Comparison of ENCODE assay signal across 29 mouse cellular contexts in the genomic region with DNA sequence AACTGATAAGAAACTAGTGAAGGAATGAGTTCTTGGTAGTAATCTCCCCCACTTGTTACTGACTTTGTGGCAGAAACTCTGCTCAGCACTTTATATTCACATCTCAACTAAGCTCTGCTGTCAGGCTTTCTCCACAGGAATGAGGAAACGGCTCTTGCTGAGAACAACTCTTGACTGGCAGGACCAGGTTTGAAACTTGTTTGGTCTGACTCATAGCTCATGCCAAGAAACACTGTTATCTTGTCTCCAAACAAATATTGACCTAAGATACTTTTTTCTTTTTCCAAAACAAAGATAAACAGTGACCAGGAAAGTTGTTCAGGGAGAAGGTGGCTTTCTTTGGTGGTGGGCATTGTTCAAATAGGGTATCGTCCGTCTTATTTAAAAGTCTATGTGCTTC. TPM values are rescaled to one million over a fixed set of nuclear protein-coding genes. Genes with fewer than 3 reads are reported as not detected.
DNase-seq lines count a peak whose midpoint lies in the region; ATAC-seq and TF ChIP-seq lines count a peak whose summit lies in the region.
"Had no signal": no experiment of that assay in that cellular context is flagged by ENCODE, and none has a peak within 500 bp of the region (broad histone marks: within the 10 kb centered on the region; RNA-seq: fewer than 3 reads in every experiment).

No protein-coding gene starts in this region.

- no peak for ATAC-seq in embryonic facial prominence, embryonic 14.5 days (ENCODE audit: low read depth)
- peak; percentile 87 for ATAC-seq in stomach, embryonic 15.5 days (ENCODE audit: insufficient read depth, low FRiP score, low read depth)
- no peak for ATAC-seq in forebrain, postnatal 0 days
- ATAC-seq: forebrain, embryonic 15.5 days; hindbrain, postnatal 0 days; Patski had no signal

- 89% methylated on average over 3 of the region's 3 CpGs for WGBS in embryonic facial prominence, embryonic 14.5 days
- 86% methylated on average over 3 of the region's 3 CpGs for WGBS in embryonic facial prominence, embryonic 10.5 days
- 59% methylated on average over 3 of the region's 3 CpGs for WGBS in lung, adult 2 months
- 69% methylated on average over 3 of the region's 3 CpGs for WGBS in stomach, embryonic 15.5 days
- WGBS in forebrain, postnatal 0 days = 85% methylated on average over 3 of the region's 3 CpGs

- no peaks in the 10 kb centered on the region for H3K4me1 ChIP-seq in embryonic facial prominence, embryonic 14.5 days (ENCODE audit: control insufficient read depth, insufficient read depth, low read length)
- H3K4me1 ChIP-seq in embryonic facial prominence, embryonic 10.5 days = no peaks in the 10 kb centered on the region
- no peaks in the 10 kb centered on the region for H3K4me1 ChIP-seq in lung, adult 2 months (ENCODE audit: control insufficient read depth, insufficient read depth, low read length)
- peaks cover 8% of the 10 kb centered on the region; the same call in 1 of the 2 replicates for H3K4me1 ChIP-seq in stomach, embryonic 15.5 days
- H3K4me1 ChIP-seq in forebrain, postnatal 0 days (ENCODE audit: insufficient read depth) = no peaks in the 10 kb centered on the region
- H3K4me1 ChIP-seq: embryonic facial prominence, embryonic 12.5 days; heart, embryonic 12.5 days; heart, embryonic 15.5 days had no signal

- H3K4me2 ChIP-seq in embryonic facial prominence, embryonic 14.5 days (ENCODE audit: low read depth, low read length) = no peak overlapping the region
- no peak overlapping the region for H3K4me2 ChIP-seq in stomach, embryonic 15.5 days
- H3K4me2 ChIP-seq in forebrain, postnatal 0 days (ENCODE audit: low read depth) = no peak overlapping the region
- H3K4me2 ChIP-seq: embryonic facial prominence, embryonic 12.5 days; forebrain, embryonic 12.5 days; forebrain, embryonic 15.5 days; heart, embryonic 12.5 days; heart, embryonic 15.5 days; hindbrain, embryonic 14.5 days had no signal

- intact Hi-C loops in heart, postnatal 25 days (cut with DNase I) = loop anchor here (5.0 kb wide), 1 partner anchor 42 kb away; a partner anchor contains a TSS

- TF ChIP-seq POLR2A in lung, adult 2 months (IDR thresholded peaks at IDR 0.05; ENCODE audit: borderline replicate concordance, extremely low read depth, low read depth, low read length) = no peak

- no peak overlapping the region for H3K27ac ChIP-seq in embryonic facial prominence, embryonic 14.5 days (replicated peaks; ENCODE audit: low read depth, low read length)
- no peak overlapping the region for H3K27ac ChIP-seq in embryonic facial prominence, embryonic 10.5 days (replicated peaks)
- no peak overlapping the region; the same call in 1 of the 2 replicates for H3K27ac ChIP-seq in stomach, embryonic 15.5 days
- no peak overlapping the region for H3K27ac ChIP-seq in forebrain, postnatal 0 days (ENCODE audit: low read depth, low read length)
- H3K27ac ChIP-seq: embryonic facial prominence, embryonic 12.5 days; forebrain, embryonic 12.5 days; forebrain, embryonic 15.5 days; heart, embryonic 15.5 days; hindbrain, embryonic 14.5 days; hindbrain, postnatal 0 days had no signal

- H3K27me3 ChIP-seq in embryonic facial prominence, embryonic 14.5 days (replicated peaks; ENCODE audit: control insufficient read depth, insufficient read depth, low read length) = no peaks in the 10 kb centered on the region
- H3K27me3 ChIP-seq in embryonic facial prominence, embryonic 10.5 days (replicated peaks; ENCODE audit: low read depth, poor library complexity, severe bottlenecking) = no peaks in the 10 kb centered on the region
- no peaks in the 10 kb centered on the region for H3K27me3 ChIP-seq in stomach, embryonic 15.5 days (replicated peaks)
- H3K27me3 ChIP-seq in forebrain, postnatal 0 days (ENCODE audit: insufficient read depth, low read length) = no peaks in the 10 kb centered on the region
- H3K27me3 ChIP-seq: CH12.LX; embryonic facial prominence, embryonic 12.5 days; forebrain, embryonic 12.5 days; forebrain, embryonic 15.5 days; heart, embryonic 12.5 days; heart, embryonic 15.5 days had no signal

- no peaks in the 10 kb centered on the region for H3K9me3 ChIP-seq in embryonic facial prominence, embryonic 14.5 days (ENCODE audit: control insufficient read depth, low read length)
- H3K9me3 ChIP-seq in embryonic facial prominence, embryonic 10.5 days = no peaks in the 10 kb centered on the region
- no peaks in the 10 kb centered on the region for H3K9me3 ChIP-seq in stomach, embryonic 15.5 days
- no peaks in the 10 kb centered on the region for H3K9me3 ChIP-seq in forebrain, postnatal 0 days (ENCODE audit: low read length)
- H3K9me3 ChIP-seq: embryonic facial prominence, embryonic 12.5 days; forebrain, embryonic 12.5 days; forebrain, embryonic 15.5 days; G1E; heart, embryonic 12.5 days; heart, embryonic 15.5 days had no signal

- no peaks in the 10 kb centered on the region for H3K36me3 ChIP-seq in embryonic facial prominence, embryonic 14.5 days (ENCODE audit: control insufficient read depth, insufficient read depth, low read length)
- no peaks in the 10 kb centered on the region for H3K36me3 ChIP-seq in embryonic facial prominence, embryonic 10.5 days (replicated peaks)
- H3K36me3 ChIP-seq in stomach, embryonic 15.5 days = no peaks in the 10 kb centered on the region
- no peaks in the 10 kb centered on the region for H3K36me3 ChIP-seq in forebrain, postnatal 0 days (ENCODE audit: insufficient read depth)
- H3K36me3 ChIP-seq: embryonic facial prominence, embryonic 12.5 days; forebrain, embryonic 12.5 days; forebrain, embryonic 15.5 days; G1E; heart, embryonic 12.5 days; heart, embryonic 15.5 days had no signal

- TF ChIP-seq CTCF in lung, adult 2 months (IDR thresholded peaks at IDR 0.05; ENCODE audit: insufficient read depth, low read length) = no peak
- TF ChIP-seq CTCF in forebrain, postnatal 0 days (IDR thresholded peaks at IDR 0.05; ENCODE audit: low read depth) = no peak

- no peak overlapping the region for H3K4me3 ChIP-seq in embryonic facial prominence, embryonic 14.5 days (ENCODE audit: low read depth, low read length)
- H3K4me3 ChIP-seq in embryonic facial prominence, embryonic 10.5 days = no peak overlapping the region
- no peak overlapping the region for H3K4me3 ChIP-seq in lung, adult 2 months (replicated peaks; ENCODE audit: extremely low read depth, low read depth, low read length)
- no peak overlapping the region for H3K4me3 ChIP-seq in stomach, embryonic 15.5 days (replicated peaks)
- no peak overlapping the region for H3K4me3 ChIP-seq in forebrain, postnatal 0 days (ENCODE audit: low read depth, low read length)
- H3K4me3 ChIP-seq: embryonic facial prominence, embryonic 12.5 days; erythroblast, embryonic 14.5 days; forebrain, embryonic 12.5 days; forebrain, embryonic 15.5 days; heart, embryonic 12.5 days; heart, embryonic 15.5 days had no signal

- no peak overlapping the region for H3K9ac ChIP-seq in embryonic facial prominence, embryonic 14.5 days (ENCODE audit: low read depth, low read length)
- H3K9ac ChIP-seq in stomach, embryonic 15.5 days = no peak overlapping the region
- H3K9ac ChIP-seq in forebrain, postnatal 0 days = no peak overlapping the region
- H3K9ac ChIP-seq: embryonic facial prominence, embryonic 12.5 days; forebrain, embryonic 12.5 days; forebrain, embryonic 15.5 days; heart, embryonic 12.5 days; heart, embryonic 15.5 days; hindbrain, embryonic 14.5 days had no signal

- peak; percentile 29 for DNase-seq in embryonic facial prominence, embryonic 14.5 days (ENCODE audit: low spot score)
- DNase-seq in embryonic facial prominence, embryonic 10.5 days (ENCODE audit: low spot score) = no peak
- DNase-seq in lung, postnatal 36 days = peak; percentile 24
- no peak for DNase-seq in lung, adult 2 months
- DNase-seq in forebrain, postnatal 0 days = no peak
- DNase-seq in heart, postnatal 25 days (ENCODE audit: low spot score) = no peak
- DNase-seq: adrenal gland, postnatal 10 days; adrenal gland, postnatal 36 days; cerebellum, adult 18-20 months; cerebellum, adult 9-10 months; cerebellum, postnatal 14 days; gastrocnemius, postnatal 25 days; heart, adult 18-20 months; heart, postnatal 10 days; heart, postnatal 4 days had no signal

RNA-seq across cellular contexts. Expression of a gene that starts 42.9 kb away (rescaled TPM):
- 49.5 and 56.0 TPM in 2 replicates for polyA plus RNA-seq in embryonic facial prominence, embryonic 14.5 days (2014; fragmentation: Nextera tagmentation; extraction: Ambion mirVana)
- polyA plus RNA-seq in embryonic facial prominence, embryonic 10.5 days (2016; fragmentation: Nextera tagmentation; extraction: Ambion mirVana) = 89.1 and 91.8 TPM in 2 replicates
- polyA plus RNA-seq in lung, adult 2 months (2012; rRNA removed) = 23.4 and 36.4 TPM in 2 replicates
- polyA plus RNA-seq in stomach, embryonic 15.5 days (2015; fragmentation: Nextera tagmentation; extraction: Ambion mirVana) = 50.6 and 56.0 TPM in 2 replicates
- 47.7 and 60.0 TPM in 2 replicates for total RNA-seq in forebrain, postnatal 0 days (2014; rRNA removed)
- 55.1 and 70.9 TPM in 2 replicates for polyA plus RNA-seq in forebrain, postnatal 0 days (2015; fragmentation: Nextera tagmentation; extraction: Ambion mirVana)
- 10 to 100 TPM; 19.1 to 21.1 TPM for total RNA-seq in heart, postnatal 25 days (2021)

RNA-seq across cellular contexts. Expression of a gene that starts 45.3 kb away (rescaled TPM):
- 2.0 and 3.0 TPM in 2 replicates for polyA plus RNA-seq in embryonic facial prominence, embryonic 14.5 days (2014; fragmentation: Nextera tagmentation; extraction: Ambion mirVana)
- polyA plus RNA-seq in embryonic facial prominence, embryonic 10.5 days (2016; fragmentation: Nextera tagmentation; extraction: Ambion mirVana) = 4.8 and 5.0 TPM in 2 replicates
- polyA plus RNA-seq in lung, adult 2 months (2012; rRNA removed) = 190 and 228 TPM in 2 replicates
- polyA plus RNA-seq in stomach, embryonic 15.5 days (2015; fragmentation: Nextera tagmentation; extraction: Ambion mirVana) = 211 and 218 TPM in 2 replicates
- not detected in 2 replicates for total RNA-seq in forebrain, postnatal 0 days (2014; rRNA removed)
- polyA plus RNA-seq in forebrain, postnatal 0 days (2015; fragmentation: Nextera tagmentation; extraction: Ambion mirVana) = 0.21 and 0.24 TPM in 2 replicates
- 10 to 100 TPM; 10.9 to 14.4 TPM for total RNA-seq in heart, postnatal 25 days (2021)
- total RNA-seq: CH12.LX; G1E; gastrocnemius, adult 8-10 months; gastrocnemius, postnatal 25 days had no signal
- polyA plus RNA-seq: erythroblast, embryonic 14.5 days; forebrain, embryonic 12.5 days; frontal cortex, adult 2 months; G1E; Patski had no signal

Comparison
In these comparisons a context has a peak if more than half of its experiments do, and no peak if none do; other contexts are left out.
1. DNase-seq: peak in embryonic facial prominence, embryonic 14.5 days (single experiment) and lung, postnatal 36 days (single experiment); none in embryonic facial prominence, embryonic 10.5 days (single experiment), lung, adult 2 months (single experiment), forebrain, postnatal 0 days (single experiment) and heart, postnatal 25 days (single experiment).
2. RNA of a gene that starts 45.3 kb away (polyA plus RNA-seq): 211 to 218 TPM in stomach, embryonic 15.5 days and 190 to 228 TPM in lung, adult 2 months; 4.8 to 5.0 TPM in embryonic facial prominence, embryonic 10.5 days, 2.0 to 3.0 TPM in embryonic facial prominence, embryonic 14.5 days and 0.21 to 0.24 TPM in forebrain, postnatal 0 days; every median in the first group is over 10 times any median in the second.